Mouse (Mus musculus): ENCODE measurements at regions not wholly inside any gene's neighbourhood (a gene's known extent, or its start where the extent isn't known, plus 50 kb on each side); places are given as distances from the start of the nearest gene placed in this dataset.

DNA sequence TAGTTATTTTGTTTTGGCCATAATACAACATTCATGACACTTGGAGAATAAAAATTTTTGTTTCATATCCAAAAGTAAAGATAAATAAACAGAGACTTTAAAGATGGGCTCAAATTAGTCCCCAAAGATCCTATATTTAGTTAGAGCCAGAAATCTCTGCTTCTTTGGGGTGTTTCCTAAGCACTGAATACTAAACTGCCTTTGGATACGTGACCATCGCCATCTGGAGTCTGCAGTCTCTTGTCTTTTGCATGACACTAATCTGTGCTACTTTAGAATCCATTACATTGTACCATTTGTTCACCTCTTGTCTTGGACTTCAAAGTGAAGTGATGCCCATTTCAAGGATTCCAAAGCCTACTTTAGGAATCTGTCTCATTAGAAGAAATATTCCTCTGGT lies 92.5 kb upstream of the Ift57 start:
- TF ChIP-seq CTCF (IDR thresholded peaks at IDR 0.05; ENCODE audit: insufficient read depth, low read length): no peak
- no peak for TF ChIP-seq POLR2A (IDR thresholded peaks at IDR 0.05; ENCODE audit: borderline replicate concordance, extremely low read depth, low read depth, low read length)

Measured in lung, adult 2 months (tissue).